ENCODE assay signal across 8 mouse cellular contexts in genomic region chr9:83833811-83834747, GRCm38 (mm10). TPM values are rescaled to one million over a fixed set of nuclear protein-coding genes. Genes with fewer than 3 reads are reported as not detected.
DNase-seq lines count a peak whose midpoint lies in the region; ATAC-seq lines count a peak whose summit lies in the region.

Gene Ttk, plus strand, starts transcription at chr9:83834689.

- peak within 1 kb of the TSS; percentile 89 for H3K4me2 ChIP-seq in heart, embryonic 16.5 days (ENCODE audit: low read depth, low read length)
- H3K4me2 ChIP-seq in liver, embryonic 15.5 days, result peak within 1 kb of the TSS; percentile 85
- H3K4me2 ChIP-seq in neural tube, embryonic 12.5 days (replicated peaks), result peak within 1 kb of the TSS; percentile 85

- H3K9ac ChIP-seq in heart, embryonic 16.5 days (ENCODE audit: low read length), result peak within 1 kb of the TSS; percentile 84
- H3K9ac ChIP-seq in liver, embryonic 15.5 days, result peak within 1 kb of the TSS; percentile 88
- peak within 1 kb of the TSS; percentile 74 for H3K9ac ChIP-seq in neural tube, embryonic 12.5 days

- H3K27me3 ChIP-seq in forebrain, embryonic 10.5 days (ENCODE audit: poor library complexity, severe bottlenecking), result no peaks in the 10 kb centered on the region
- H3K27me3 ChIP-seq in heart, embryonic 16.5 days (ENCODE audit: control insufficient read depth, insufficient read depth, low read length), result no peaks in the 10 kb centered on the region
- no peaks in the 10 kb centered on the region for H3K27me3 ChIP-seq in liver, embryonic 15.5 days
- no peaks in the 10 kb centered on the region for H3K27me3 ChIP-seq in neural tube, embryonic 12.5 days (replicated peaks)

- no peaks in the 10 kb centered on the region for H3K9me3 ChIP-seq in forebrain, embryonic 10.5 days
- H3K9me3 ChIP-seq in heart, embryonic 16.5 days (replicated peaks; ENCODE audit: control insufficient read depth, low read length), result no peaks in the 10 kb centered on the region
- no peaks in the 10 kb centered on the region for H3K9me3 ChIP-seq in liver, embryonic 15.5 days (replicated peaks)
- no peaks in the 10 kb centered on the region for H3K9me3 ChIP-seq in neural tube, embryonic 12.5 days

- H3K4me3 ChIP-seq in forebrain, embryonic 10.5 days, result peak within 1 kb of the TSS; percentile 96
- peak within 1 kb of the TSS; percentile 93 for H3K4me3 ChIP-seq in heart, embryonic 16.5 days (ENCODE audit: low read length)
- H3K4me3 ChIP-seq in liver, embryonic 15.5 days (replicated peaks), result peak within 1 kb of the TSS; percentile 98
- peak within 1 kb of the TSS; percentile 82 for H3K4me3 ChIP-seq in neural tube, embryonic 12.5 days

- peak; percentile 95 for ATAC-seq in CD4-positive, CD25-positive, alpha-beta regulatory T cell, adult 4 months
- ATAC-seq in heart, embryonic 16.5 days (replicated peaks; ENCODE audit: extremely low read depth, insufficient read depth, low FRiP score), result peak; percentile 99
- ATAC-seq in liver, embryonic 15.5 days (ENCODE audit: insufficient read depth), result peak; percentile 97
- ATAC-seq in neural tube, embryonic 12.5 days (ENCODE audit: low FRiP score, low read depth), result peak; percentile 99

- H3K27ac ChIP-seq in forebrain, embryonic 10.5 days, result peak within 1 kb of the TSS; percentile 95
- H3K27ac ChIP-seq in heart, embryonic 16.5 days (ENCODE audit: low read length), result peak within 1 kb of the TSS; percentile 72
- peak within 1 kb of the TSS; percentile 78 for H3K27ac ChIP-seq in liver, embryonic 15.5 days (replicated peaks)
- H3K27ac ChIP-seq in neural tube, embryonic 12.5 days, result peak within 1 kb of the TSS; percentile 89

- peak; percentile 79 for DNase-seq in c-Kit-negative CD71-positive TER-119-positive erythroid progenitor cells, embryonic 14.5 days (ENCODE audit: low read depth, low spot score)
- peak; percentile 94 for DNase-seq in forebrain, embryonic 10.5 days (ENCODE audit: extremely low spot score, low spot score)
- DNase-seq in kidney, postnatal 36 days, result peak; percentile 92 to 93
- DNase-seq in telencephalon, adult 2 months (ENCODE audit: low read depth, low spot score), result peak; percentile 77

- H3K36me3 ChIP-seq in forebrain, embryonic 10.5 days (replicated peaks), result peaks cover 12% of the 10 kb centered on the region
- no peaks in the 10 kb centered on the region for H3K36me3 ChIP-seq in heart, embryonic 16.5 days (ENCODE audit: control insufficient read depth, insufficient read depth)
- H3K36me3 ChIP-seq in liver, embryonic 15.5 days (replicated peaks), result 0 out of 2 replicates have a peak, but pooled peaks cover 12% of the 10 kb centered on the region
- H3K36me3 ChIP-seq in neural tube, embryonic 12.5 days, result no peaks in the 10 kb centered on the region

- peaks cover 26% of the 10 kb centered on the region for H3K4me1 ChIP-seq in forebrain, embryonic 10.5 days
- peaks cover 12% of the 10 kb centered on the region for H3K4me1 ChIP-seq in heart, embryonic 16.5 days (ENCODE audit: control insufficient read depth, insufficient read depth, low read length)
- peaks cover 22% of the 10 kb centered on the region for H3K4me1 ChIP-seq in liver, embryonic 15.5 days (replicated peaks)
- H3K4me1 ChIP-seq in neural tube, embryonic 12.5 days, result peaks cover 9% of the 10 kb centered on the region

- WGBS in forebrain, embryonic 10.5 days, result 1% methylated on average over 38 of the region's 38 CpGs
- under 1% methylated on average over 38 of the region's 38 CpGs for WGBS in heart, embryonic 16.5 days
- WGBS in liver, embryonic 15.5 days (ENCODE audit: insufficient replicate concordance), result 2% methylated on average over 37 of the region's 38 CpGs
- under 1% methylated on average over 38 of the region's 38 CpGs for WGBS in neural tube, embryonic 12.5 days

RNA-seq across cellular contexts. Expression of gene Ttk, which starts in this region (rescaled TPM):
- 1 to 10 TPM; 1.3 to 4.0 TPM for polyA plus RNA-seq in CD4-positive, CD25-positive, alpha-beta regulatory T cell, adult 4 months (2017; shearing (Covaris generic))
- polyA plus RNA-seq in forebrain, embryonic 10.5 days (2016; fragmentation: Nextera tagmentation; extraction: Ambion mirVana), result 53.6 and 56.2 TPM in 2 replicates
- polyA plus RNA-seq in heart, embryonic 16.5 days (2015; fragmentation: Nextera tagmentation; extraction: Ambion mirVana), result 15.8 and 19.9 TPM in 2 replicates
- polyA plus RNA-seq in liver, embryonic 15.5 days (2015; fragmentation: Nextera tagmentation; extraction: Ambion mirVana), result 15.9 and 16.6 TPM in 2 replicates
- 22.3 and 25.0 TPM in 2 replicates for polyA plus RNA-seq in neural tube, embryonic 12.5 days (2016; fragmentation: Nextera tagmentation; extraction: Ambion mirVana)

Comparison
In these comparisons a context has a peak if more than half of its experiments do, and no peak if none do; other contexts are left out.
1. Peak in every context shown above with its lines: DNase-seq, ATAC-seq, H3K4me3 ChIP-seq and H3K27ac ChIP-seq.